Mouse (Mus musculus) neural tube, embryonic 12.5 days (tissue): ENCODE measurements around the gene Unc93b1. TPM values are rescaled to one million over a fixed set of nuclear protein-coding genes. Genes with fewer than 3 reads are reported as not detected.

Experiments used
- ATAC-seq: fragments of 200-750 bp; cut with Nextera tagmentation; 2 replicates; pipeline ENCODE4 v1.8.0; 2017; ENCODE audit warnings: low read depth, mild to moderate bottlenecking, moderate TSS enrichment, moderate library complexity; ENCODE audit not compliant: low FRiP score
- H3K27ac ChIP-seq: fragments of 300-500 bp; sonication (generic); 2 replicates; pipeline ENCODE4 v1.5.1; 2016
- H3K27me3 ChIP-seq: fragments of 300-500 bp; sonication (generic); replicated peaks from 2 replicates; pipeline ENCODE4 v1.6.1; 2016; ENCODE audit warnings: mild to moderate bottlenecking
- H3K36me3 ChIP-seq: fragments of 300-500 bp; sonication (generic); 2 replicates; pipeline ENCODE4 v1.6.1; 2016; ENCODE audit warnings: mild to moderate bottlenecking
- H3K4me1 ChIP-seq: fragments of 300-500 bp; sonication (generic); 2 replicates; pipeline ENCODE4 v1.6.1; 2016
- H3K4me2 ChIP-seq: fragments of 300-500 bp; sonication (generic); replicated peaks from 2 replicates; pipeline ENCODE4 v1.6.1; 2016; ENCODE audit warnings: mild to moderate bottlenecking
- H3K4me3 ChIP-seq: fragments of 300-500 bp; sonication (generic); 2 replicates; pipeline ENCODE4 v1.5.1; 2016
- H3K9ac ChIP-seq: fragments of 300-500 bp; sonication (generic); 2 replicates; pipeline ENCODE4 v1.6.1; 2016; ENCODE audit warnings: mild to moderate bottlenecking
- H3K9me3 ChIP-seq: fragments of 300-500 bp; sonication (generic); 2 replicates; pipeline ENCODE4 v1.6.1; 2016; ENCODE audit warnings: mild to moderate bottlenecking
- WGBS: fragments of 180-500 bp; shearing (Covaris S2); methylation state at CpG from one replicate; pipeline ENCODE4 v1.1.7; 2016; 5-methylcytosine and 5-hydroxymethylcytosine counted together
- polyA plus RNA-seq: library from polyadenylated mRNA; unstranded; fragments of >200 nt; fragmentation: Nextera tagmentation; extraction: Ambion mirVana; gene quantifications from 2 replicates; pipeline ENCODE4 v1.2.1, GENCODE M21; 2016

Gene Unc93b1
- polyA plus RNA-seq, 1 experiment from 2014 or later: 11.1 TPM

- Histone ChIP-seq H3K9me3 (no peaks in the 10 kb centered on the region), H3K4me3 (no peak overlapping the region), H3K4me2 (no peak overlapping the region), H3K36me3 (no peaks in the 10 kb centered on the region), H3K27me3 (no peaks in the 10 kb centered on the region), H3K9ac (no peak overlapping the region), H3K27ac (no peak overlapping the region), H3K4me1 (peaks cover 17% of the 10 kb centered on the region)
- 16% methylated on average over 4 of the region's 4 CpGs for WGBS
- ATAC-seq: peak; percentile 57; the same call in 1 of the 2 replicates
Measured at GRCm38 (mm10) chr19:3980309-3980708, 45.3 kb downstream of the Unc93b1 start.

- peaks cover 19% of the 10 kb centered on the region for H3K4me1 ChIP-seq
- H3K27me3 ChIP-seq: no peaks in the 10 kb centered on the region
- H3K36me3 ChIP-seq: no peaks in the 10 kb centered on the region
- no peak overlapping the region for H3K9ac ChIP-seq
- H3K9me3 ChIP-seq: no peaks in the 10 kb centered on the region
- H3K4me2 ChIP-seq: no peak overlapping the region
- no peak overlapping the region for H3K4me3 ChIP-seq
- H3K27ac ChIP-seq: no peak overlapping the region
- 74% methylated on average over 9 of the region's 9 CpGs for WGBS
- no peak for ATAC-seq
Measured at GRCm38 (mm10) chr19:3980917-3981316, 45.9 kb downstream of the Unc93b1 start.

- 33% methylated on average over 9 of the region's 9 CpGs for WGBS
- Histone ChIP-seq H3K4me2 (no peak overlapping the region), H3K27ac (no peak overlapping the region), H3K27me3 (no peaks in the 10 kb centered on the region), H3K36me3 (no peaks in the 10 kb centered on the region), H3K9me3 (no peaks in the 10 kb centered on the region), H3K4me1 (peaks cover 23% of the 10 kb centered on the region), H3K4me3 (no peak overlapping the region), H3K9ac (no peak overlapping the region)
- no peak for ATAC-seq
Measured at GRCm38 (mm10) chr19:3983527-3984200, 48.7 kb downstream of the Unc93b1 start.

GRCm38 (mm10) chr19:3985261-3985681, 50.3 kb downstream of the Unc93b1 start:
- H3K9me3 ChIP-seq: no peaks in the 10 kb centered on the region
- no peak; the same call in 1 of the 2 replicates for ATAC-seq
- H3K27ac ChIP-seq: no peak overlapping the region
- H3K4me3 ChIP-seq: no peak overlapping the region
- H3K27me3 ChIP-seq: no peaks in the 10 kb centered on the region
- 0 out of 2 replicates have a peak overlapping the region, but pooled peaks have one; percentile 13 for H3K9ac ChIP-seq
- WGBS: 18% methylated on average over 8 of the region's 8 CpGs
- no peaks in the 10 kb centered on the region for H3K36me3 ChIP-seq
- H3K4me2 ChIP-seq: 0 out of 2 replicates have a peak overlapping the region, but pooled peaks have one; percentile 4
- H3K4me1 ChIP-seq: peaks cover 23% of the 10 kb centered on the region

GRCm38 (mm10) chr19:3986334-3986733, 51.3 kb downstream of the Unc93b1 start, which contains the start of gene Acy3:
Acy3 (plus strand) TSS chr19:3986570.
- Histone ChIP-seq H3K36me3 (no peaks in the 10 kb centered on the region), H3K4me2 (0 out of 2 replicates have a peak within 1 kb of the TSS, but pooled peaks have one; percentile 4), H3K27ac (no peak within 1 kb of the TSS), H3K27me3 (no peaks in the 10 kb centered on the region), H3K9ac (no peak within 1 kb of the TSS), H3K4me3 (no peak within 1 kb of the TSS), H3K4me1 (peaks cover 27% of the 10 kb centered on the region), H3K9me3 (no peaks in the 10 kb centered on the region)
- WGBS: 12% methylated on average over 8 of the region's 8 CpGs
- ATAC-seq: peak; percentile 54; the same call in 1 of the 2 replicates

- H3K36me3 ChIP-seq: no peaks in the 10 kb centered on the region
- peaks cover 27% of the 10 kb centered on the region for H3K4me1 ChIP-seq
- H3K4me3 ChIP-seq: no peak overlapping the region
- WGBS: 92% methylated on average over 14 of the region's 14 CpGs
- no peak overlapping the region for H3K9ac ChIP-seq
- H3K27ac ChIP-seq: no peak overlapping the region
- no peak for ATAC-seq
- no peak overlapping the region for H3K4me2 ChIP-seq
- no peaks in the 10 kb centered on the region for H3K27me3 ChIP-seq
- no peaks in the 10 kb centered on the region for H3K9me3 ChIP-seq
Measured at GRCm38 (mm10) chr19:3988066-3988465, 53.1 kb downstream of the Unc93b1 start.

- H3K4me2 ChIP-seq: no peak overlapping the region
- ATAC-seq: no peak
- no peak overlapping the region for H3K27ac ChIP-seq
- 95% methylated on average over 4 of the region's 4 CpGs for WGBS
- H3K4me1 ChIP-seq: peaks cover 26% of the 10 kb centered on the region
- H3K9ac ChIP-seq: no peak overlapping the region
- no peaks in the 10 kb centered on the region for H3K36me3 ChIP-seq
- H3K4me3 ChIP-seq: no peak overlapping the region
- no peaks in the 10 kb centered on the region for H3K9me3 ChIP-seq
- no peaks in the 10 kb centered on the region for H3K27me3 ChIP-seq
Measured at GRCm38 (mm10) chr19:3988750-3989149, 53.8 kb downstream of the Unc93b1 start.

- no peaks in the 10 kb centered on the region for H3K36me3 ChIP-seq
- no peak overlapping the region for H3K9ac ChIP-seq
- no peaks in the 10 kb centered on the region for H3K9me3 ChIP-seq
- H3K27ac ChIP-seq: no peak overlapping the region
- 38% methylated on average over 6 of the region's 6 CpGs for WGBS
- no peak overlapping the region for H3K4me2 ChIP-seq
- H3K4me1 ChIP-seq: peaks cover 8% of the 10 kb centered on the region
- no peaks in the 10 kb centered on the region for H3K27me3 ChIP-seq
- no peak for ATAC-seq
- no peak overlapping the region for H3K4me3 ChIP-seq
Measured at GRCm38 (mm10) chr19:3990804-3991203, 55.8 kb downstream of the Unc93b1 start.

GRCm38 (mm10) chr19:3991562-3991961, 56.6 kb downstream of the Unc93b1 start:
- no peak for ATAC-seq
- WGBS: 95% methylated on average over 3 of the region's 3 CpGs
- H3K27ac ChIP-seq: no peak overlapping the region

GRCm38 (mm10) chr19:3991966-3992365, 57.0 kb downstream of the Unc93b1 start:
- Histone ChIP-seq H3K9me3 (no peaks in the 10 kb centered on the region), H3K4me3 (no peak overlapping the region), H3K4me2 (no peak overlapping the region), H3K27ac (no peak overlapping the region), H3K4me1 (0 out of 2 replicates have a peak, but pooled peaks cover 4% of the 10 kb centered on the region), H3K27me3 (no peaks in the 10 kb centered on the region), H3K36me3 (no peaks in the 10 kb centered on the region), H3K9ac (no peak overlapping the region)
- WGBS: 85% methylated on average over 3 of the region's 3 CpGs
- ATAC-seq: no peak

More at GRCm38 (mm10) chr19:3991562-3991961, 56.6 kb downstream of the Unc93b1 start:
- Histone ChIP-seq H3K4me2 (no peak overlapping the region), H3K9ac (no peak overlapping the region), H3K9me3 (no peaks in the 10 kb centered on the region), H3K27me3 (no peaks in the 10 kb centered on the region), H3K4me1 (0 out of 2 replicates have a peak, but pooled peaks cover 4% of the 10 kb centered on the region), H3K36me3 (no peaks in the 10 kb centered on the region), H3K4me3 (no peak overlapping the region)

- no peaks in the 10 kb centered on the region for H3K9me3 ChIP-seq
- H3K36me3 ChIP-seq: no peaks in the 10 kb centered on the region
- H3K27me3 ChIP-seq: no peaks in the 10 kb centered on the region
- no peak for ATAC-seq
- WGBS: 57% methylated on average over 5 of the region's 5 CpGs
- H3K4me3 ChIP-seq: no peak within 1 kb of the TSS
- no peak within 1 kb of the TSS for H3K4me2 ChIP-seq
- H3K9ac ChIP-seq: no peak within 1 kb of the TSS
- no peak within 1 kb of the TSS for H3K27ac ChIP-seq
- 0 out of 2 replicates have a peak, but pooled peaks cover 4% of the 10 kb centered on the region for H3K4me1 ChIP-seq
Measured at GRCm38 (mm10) chr19:3992416-3992815, 57.4 kb downstream of the Unc93b1 start, which contains the start of gene Tbx10. Tbx10 (plus strand) TSS chr19:3992752.

- Histone ChIP-seq H3K4me2 (no peak overlapping the region), H3K4me3 (no peak overlapping the region), H3K36me3 (no peaks in the 10 kb centered on the region), H3K9ac (no peak overlapping the region), H3K4me1 (peaks cover 9% of the 10 kb centered on the region; the same call in 1 of the 2 replicates), H3K27me3 (no peaks in the 10 kb centered on the region), H3K9me3 (no peaks in the 10 kb centered on the region), H3K27ac (no peak overlapping the region)
- WGBS: 67% methylated on average over 6 of the region's 6 CpGs
- ATAC-seq: no peak
Measured at GRCm38 (mm10) chr19:3994932-3995331, 59.9 kb downstream of the Unc93b1 start.
